15 mouse cellular contexts compared by ENCODE assay signal in the genomic region with DNA sequence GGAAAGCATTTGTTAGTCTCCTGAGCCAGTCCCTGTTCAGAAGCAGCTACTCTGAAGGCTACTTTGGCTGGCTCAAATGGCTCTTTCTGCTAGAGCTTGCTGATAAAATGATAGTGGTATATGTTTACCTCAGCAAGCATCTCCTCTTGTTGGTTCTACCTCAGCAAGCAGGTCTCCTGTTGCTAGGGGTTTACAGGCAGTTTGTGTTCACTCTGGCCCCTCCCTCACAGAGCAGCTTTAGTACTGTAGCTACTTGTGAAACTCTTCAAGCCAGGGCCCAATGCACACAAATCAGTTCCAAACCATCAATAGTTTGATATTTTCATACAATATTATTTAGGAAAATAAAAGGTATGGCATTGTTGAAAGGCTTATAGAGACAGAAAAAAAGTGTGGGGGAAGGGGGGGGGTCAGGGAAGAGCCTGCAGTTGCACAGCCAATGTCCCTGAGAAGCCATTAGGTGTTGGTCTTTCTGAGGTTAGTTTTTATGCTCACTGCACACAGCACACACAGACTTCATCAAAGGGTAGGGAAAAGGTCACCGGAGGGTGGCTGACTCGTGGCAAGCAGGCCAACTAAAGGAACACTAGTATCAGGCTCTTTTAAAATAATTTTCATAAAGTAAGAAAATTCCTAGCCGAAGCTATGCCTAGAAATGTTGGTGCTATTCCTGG.
DNase-seq lines count a peak whose midpoint lies in the region; ATAC-seq and TF ChIP-seq lines count a peak whose summit lies in the region.
"Had no signal": no experiment of that assay in that cellular context is flagged by ENCODE, and none has a peak within 500 bp of the region (broad histone marks: within the 10 kb centered on the region; RNA-seq: fewer than 3 reads in every experiment).

No protein-coding gene starts in this region.

- no peak for DNase-seq in forebrain, postnatal 0 days
- DNase-seq in kidney, adult 8-10 months: peak; percentile 29 to 55
- no peak for DNase-seq in kidney, adult 18-20 months
- DNase-seq in hindbrain, embryonic 14.5 days (ENCODE audit: low spot score): no peak
- DNase-seq in adipocyte (ENCODE audit: low spot score): no peak
- no peak for DNase-seq in spleen, postnatal 4 days (ENCODE audit: low spot score in 2 of 2)
- DNase-seq: gastrocnemius, postnatal 25 days had no signal

- ATAC-seq in forebrain, embryonic 12.5 days (ENCODE audit: low FRiP score): no peak
- ATAC-seq in forebrain, postnatal 0 days: no peak
- no peak for ATAC-seq in hindbrain, embryonic 14.5 days (ENCODE audit: low FRiP score)
- no peak for ATAC-seq in limb, embryonic 12.5 days (ENCODE audit: insufficient number of reproducible peaks, insufficient read depth, low FRiP score, low TSS enrichment, low read depth)
- ATAC-seq: activated CD4-positive, CD25-positive, alpha-beta regulatory T cell, adult 4 months; intestine, embryonic 15.5 days had no signal

- no peaks in the 10 kb centered on the region for H3K36me3 ChIP-seq in forebrain, embryonic 12.5 days (replicated peaks)
- no peaks in the 10 kb centered on the region for H3K36me3 ChIP-seq in forebrain, postnatal 0 days (ENCODE audit: insufficient read depth)
- no peaks in the 10 kb centered on the region for H3K36me3 ChIP-seq in hindbrain, embryonic 14.5 days (replicated peaks; ENCODE audit: control insufficient read depth, insufficient read depth)
- no peaks in the 10 kb centered on the region for H3K36me3 ChIP-seq in limb, embryonic 12.5 days
- H3K36me3 ChIP-seq: intestine, embryonic 15.5 days had no signal

- H3K9me3 ChIP-seq in forebrain, embryonic 12.5 days: 0 out of 2 replicates have a peak, but pooled peaks cover 5% of the 10 kb centered on the region
- H3K9me3 ChIP-seq in forebrain, postnatal 0 days (ENCODE audit: low read length): no peaks in the 10 kb centered on the region
- no peaks in the 10 kb centered on the region for H3K9me3 ChIP-seq in hindbrain, embryonic 14.5 days (ENCODE audit: control insufficient read depth, low read length)
- 0 out of 2 replicates have a peak, but pooled peaks cover 3% of the 10 kb centered on the region for H3K9me3 ChIP-seq in limb, embryonic 12.5 days
- H3K9me3 ChIP-seq: G1E had no signal

- peaks cover 27% of the 10 kb centered on the region for H3K4me1 ChIP-seq in forebrain, embryonic 12.5 days
- peaks cover 8% of the 10 kb centered on the region; the same call in 1 of the 2 replicates for H3K4me1 ChIP-seq in forebrain, postnatal 0 days (ENCODE audit: insufficient read depth)
- H3K4me1 ChIP-seq in hindbrain, embryonic 14.5 days (replicated peaks; ENCODE audit: control insufficient read depth, insufficient read depth, low read length): peaks cover 21% of the 10 kb centered on the region; the same call in 1 of the 2 replicates
- peaks cover 40% of the 10 kb centered on the region for H3K4me1 ChIP-seq in limb, embryonic 12.5 days (replicated peaks)

- no peak overlapping the region for H3K4me3 ChIP-seq in forebrain, embryonic 12.5 days (replicated peaks)
- no peak overlapping the region for H3K4me3 ChIP-seq in forebrain, postnatal 0 days (ENCODE audit: low read depth, low read length)
- no peak overlapping the region for H3K4me3 ChIP-seq in hindbrain, embryonic 14.5 days (replicated peaks; ENCODE audit: low read length)
- H3K4me3 ChIP-seq in limb, embryonic 12.5 days (replicated peaks): no peak overlapping the region
- H3K4me3 ChIP-seq: erythroblast, embryonic 14.5 days; intestine, embryonic 15.5 days; left cerebral cortex, adult 2 months had no signal

- TF ChIP-seq CTCF in forebrain, postnatal 0 days (IDR thresholded peaks at IDR 0.05; ENCODE audit: low read depth): no peak

- no peak overlapping the region for H3K9ac ChIP-seq in forebrain, embryonic 12.5 days
- H3K9ac ChIP-seq in forebrain, postnatal 0 days: no peak overlapping the region
- no peak overlapping the region for H3K9ac ChIP-seq in hindbrain, embryonic 14.5 days
- H3K9ac ChIP-seq in limb, embryonic 12.5 days (replicated peaks): no peak overlapping the region
- H3K9ac ChIP-seq: intestine, embryonic 15.5 days had no signal

- 55% methylated on average over 3 of the region's 3 CpGs for WGBS in forebrain, embryonic 12.5 days
- WGBS in forebrain, postnatal 0 days: 45% methylated on average over 3 of the region's 3 CpGs
- 47% methylated on average over 3 of the region's 3 CpGs for WGBS in hindbrain, embryonic 14.5 days
- WGBS in limb, embryonic 12.5 days: 35% methylated on average over 3 of the region's 3 CpGs

- no peaks in the 10 kb centered on the region for H3K27me3 ChIP-seq in forebrain, embryonic 12.5 days
- no peaks in the 10 kb centered on the region for H3K27me3 ChIP-seq in forebrain, postnatal 0 days (ENCODE audit: insufficient read depth, low read length)
- no peaks in the 10 kb centered on the region for H3K27me3 ChIP-seq in hindbrain, embryonic 14.5 days (ENCODE audit: control insufficient read depth, insufficient read depth, low read length)
- H3K27me3 ChIP-seq in limb, embryonic 12.5 days: no peaks in the 10 kb centered on the region
- H3K27me3 ChIP-seq: intestine, embryonic 15.5 days had no signal

- H3K27ac ChIP-seq in forebrain, embryonic 12.5 days: peak overlapping the region; percentile 46; the same call in 1 of the 2 replicates
- H3K27ac ChIP-seq in forebrain, postnatal 0 days (ENCODE audit: low read depth, low read length): no peak overlapping the region
- 0 out of 2 replicates have a peak overlapping the region, but pooled peaks have one; percentile 32 for H3K27ac ChIP-seq in hindbrain, embryonic 14.5 days
- peak overlapping the region; percentile 66 for H3K27ac ChIP-seq in limb, embryonic 12.5 days
- H3K27ac ChIP-seq: intestine, embryonic 15.5 days; left cerebral cortex, adult 2 months; stomach, postnatal 0 days had no signal

- no peak overlapping the region for H3K4me2 ChIP-seq in forebrain, embryonic 12.5 days
- H3K4me2 ChIP-seq in forebrain, postnatal 0 days (ENCODE audit: low read depth): no peak overlapping the region
- no peak overlapping the region for H3K4me2 ChIP-seq in hindbrain, embryonic 14.5 days (replicated peaks)
- H3K4me2 ChIP-seq in limb, embryonic 12.5 days: peak overlapping the region; percentile 33
- H3K4me2 ChIP-seq: intestine, embryonic 15.5 days had no signal

Comparison
In these comparisons a context has a peak if more than half of its experiments do, and no peak if none do; other contexts are left out.
1. DNase-seq: peak in kidney, adult 8-10 months (2 of 2); none in forebrain, postnatal 0 days (single experiment), kidney, adult 18-20 months (single experiment), hindbrain, embryonic 14.5 days (single experiment), adipocyte (single experiment) and spleen, postnatal 4 days (0 of 2).